Mouse (Mus musculus): ENCODE results near the gene Pex19. TPM values are rescaled to one million over a fixed set of nuclear protein-coding genes. Genes with fewer than 3 reads are reported as not detected.

Pex19 gene
- polyA plus RNA-seq, 1 experiment from 2014 or later: 162 TPM

Other genes starting within 250 kb of the Pex19 start
- not detected in 2 replicates for gene Gm10521, start 231.1 kb upstream of the Pex19 start, polyA plus RNA-seq (2015; fragmentation: Nextera tagmentation; extraction: Ambion mirVana)
- 0.14 and 15.4 TPM in 2 replicates for gene Slamf6, start 209.2 kb upstream of the Pex19 start, polyA plus RNA-seq (2015; fragmentation: Nextera tagmentation; extraction: Ambion mirVana)
- gene Vangl2, start 98.3 kb upstream of the Pex19 start, polyA plus RNA-seq (2015; fragmentation: Nextera tagmentation; extraction: Ambion mirVana): 37.3 and 40.1 TPM in 2 replicates
- 2.2 and 2.6 TPM in 2 replicates for gene Nhlh1, start 69.2 kb upstream of the Pex19 start, polyA plus RNA-seq (2015; fragmentation: Nextera tagmentation; extraction: Ambion mirVana)
- gene Copa, start 44.2 kb upstream of the Pex19 start, polyA plus RNA-seq (2015; fragmentation: Nextera tagmentation; extraction: Ambion mirVana): 174 and 182 TPM in 2 replicates
- 100 and 109 TPM in 2 replicates for gene Ncstn, start 44.0 kb upstream of the Pex19 start, polyA plus RNA-seq (2015; fragmentation: Nextera tagmentation; extraction: Ambion mirVana)
- gene Dcaf8, start 21.3 kb downstream of the Pex19 start, polyA plus RNA-seq (2015; fragmentation: Nextera tagmentation; extraction: Ambion mirVana): 84.5 and 93.4 TPM in 2 replicates
- gene Pea15a, start 80.0 kb downstream of the Pex19 start, polyA plus RNA-seq (2015; fragmentation: Nextera tagmentation; extraction: Ambion mirVana): 378 and 415 TPM in 2 replicates
- gene Casq1, start 93.1 kb downstream of the Pex19 start, polyA plus RNA-seq (2015; fragmentation: Nextera tagmentation; extraction: Ambion mirVana): 3.8 and 4.0 TPM in 2 replicates
- gene Atp1a4, start 131.7 kb downstream of the Pex19 start, polyA plus RNA-seq (2015; fragmentation: Nextera tagmentation; extraction: Ambion mirVana): 0.05 TPM in 1 of 2 replicates, not detected in the other
- gene Igsf8, start 134.9 kb downstream of the Pex19 start, polyA plus RNA-seq (2015; fragmentation: Nextera tagmentation; extraction: Ambion mirVana): 70.9 and 71.3 TPM in 2 replicates
- gene Atp1a2, start 171.3 kb downstream of the Pex19 start, polyA plus RNA-seq (2015; fragmentation: Nextera tagmentation; extraction: Ambion mirVana): 57.9 and 63.1 TPM in 2 replicates
- 2.5 and 3.2 TPM in 2 replicates for gene Kcnj9, start 202.6 kb downstream of the Pex19 start, polyA plus RNA-seq (2015; fragmentation: Nextera tagmentation; extraction: Ambion mirVana)
- gene Kcnj10, start 214.5 kb downstream of the Pex19 start, polyA plus RNA-seq (2015; fragmentation: Nextera tagmentation; extraction: Ambion mirVana): 2.3 and 2.5 TPM in 2 replicates
- 3.7 and 3.8 TPM in 2 replicates for gene Pigm, start 249.8 kb downstream of the Pex19 start, polyA plus RNA-seq (2015; fragmentation: Nextera tagmentation; extraction: Ambion mirVana)